Comparison of ENCODE assay signal across 10 mouse cellular contexts in genomic region chr15:31296882-31297776, GRCm38 (mm10).
DNase-seq lines count a peak whose midpoint lies in the region; ATAC-seq and TF ChIP-seq lines count a peak whose summit lies in the region.
"Had no signal": no experiment of that assay in that cellular context is flagged by ENCODE, and none has a peak within 500 bp of the region (broad histone marks: within the 10 kb centered on the region; RNA-seq: fewer than 3 reads in every experiment).

No protein-coding gene starts in this region.

- no peak overlapping the region for H3K27ac ChIP-seq in kidney, embryonic 15.5 days
- no peak overlapping the region for H3K27ac ChIP-seq in kidney, adult 2 months (ENCODE audit: insufficient read depth, low read depth, low read length)
- no peak overlapping the region for H3K27ac ChIP-seq in embryonic facial prominence, embryonic 11.5 days (replicated peaks; ENCODE audit: low read depth, low read length)
- H3K27ac ChIP-seq in hindbrain, embryonic 15.5 days (replicated peaks), result no peak overlapping the region
- H3K27ac ChIP-seq in neural tube, embryonic 12.5 days, result no peak overlapping the region
- H3K27ac ChIP-seq: liver, embryonic 13.5 days had no signal

- WGBS in kidney, embryonic 15.5 days, result 14% methylated on average over 40 of the region's 40 CpGs
- WGBS in kidney, adult 2 months, result 51% methylated on average over 40 of the region's 40 CpGs
- WGBS in embryonic facial prominence, embryonic 11.5 days, result 5% methylated on average over 40 of the region's 40 CpGs
- 7% methylated on average over 40 of the region's 40 CpGs for WGBS in hindbrain, embryonic 15.5 days
- WGBS in neural tube, embryonic 12.5 days, result 8% methylated on average over 40 of the region's 40 CpGs

- DNase-seq in kidney, adult 2 months, result no peak
- no peak for DNase-seq in embryonic facial prominence, embryonic 11.5 days (ENCODE audit: low spot score)
- no peak for DNase-seq in adrenal gland, postnatal 36 days
- no peak for DNase-seq in gastrocnemius, adult 8-10 months (ENCODE audit: low spot score in 2 of 2)
- DNase-seq in layer of hippocampus, adult 9-10 months (ENCODE audit: low spot score), result no peak
- DNase-seq: liver, embryonic 13.5 days had no signal

- peak overlapping the region; percentile 57 for H3K4me2 ChIP-seq in kidney, embryonic 15.5 days
- peak overlapping the region; percentile 44 for H3K4me2 ChIP-seq in embryonic facial prominence, embryonic 11.5 days (ENCODE audit: low read depth, low read length)
- H3K4me2 ChIP-seq in hindbrain, embryonic 15.5 days, result peak overlapping the region; percentile 78
- peak overlapping the region; percentile 60 for H3K4me2 ChIP-seq in neural tube, embryonic 12.5 days (replicated peaks)
- H3K4me2 ChIP-seq: liver, embryonic 13.5 days had no signal

- TF ChIP-seq POLR2A in kidney, adult 2 months (IDR thresholded peaks at IDR 0.05; ENCODE audit: low read depth, low read length), result no peak

- H3K9me3 ChIP-seq in kidney, embryonic 15.5 days (replicated peaks), result no peaks in the 10 kb centered on the region
- H3K9me3 ChIP-seq in embryonic facial prominence, embryonic 11.5 days (replicated peaks; ENCODE audit: control insufficient read depth, low read length), result no peaks in the 10 kb centered on the region
- H3K9me3 ChIP-seq in hindbrain, embryonic 15.5 days, result no peaks in the 10 kb centered on the region
- no peaks in the 10 kb centered on the region for H3K9me3 ChIP-seq in neural tube, embryonic 12.5 days
- H3K9me3 ChIP-seq: liver, embryonic 13.5 days had no signal

- peaks cover 47% of the 10 kb centered on the region for H3K27me3 ChIP-seq in kidney, embryonic 15.5 days
- H3K27me3 ChIP-seq in kidney, adult 2 months (replicated peaks; ENCODE audit: control insufficient read depth, insufficient read depth, low read length), result no peaks in the 10 kb centered on the region
- peaks cover 8% of the 10 kb centered on the region for H3K27me3 ChIP-seq in embryonic facial prominence, embryonic 11.5 days (ENCODE audit: control insufficient read depth, insufficient read depth, low read length)
- peaks cover 9% of the 10 kb centered on the region; the same call in 1 of the 2 replicates for H3K27me3 ChIP-seq in hindbrain, embryonic 15.5 days
- peaks cover 30% of the 10 kb centered on the region for H3K27me3 ChIP-seq in neural tube, embryonic 12.5 days (replicated peaks)

- H3K9ac ChIP-seq in kidney, embryonic 15.5 days, result no peak overlapping the region
- H3K9ac ChIP-seq in embryonic facial prominence, embryonic 11.5 days (replicated peaks; ENCODE audit: low read length), result peak overlapping the region; percentile 43
- H3K9ac ChIP-seq in hindbrain, embryonic 15.5 days, result peak overlapping the region; percentile 41; the same call in 1 of the 2 replicates
- H3K9ac ChIP-seq in neural tube, embryonic 12.5 days, result peak overlapping the region; percentile 26; the same call in 1 of the 2 replicates
- H3K9ac ChIP-seq: liver, embryonic 13.5 days had no signal

- no peak for TF ChIP-seq CTCF in kidney, adult 2 months (conservative IDR thresholded peaks at IDR 0.05; ENCODE audit: insufficient read depth, insufficient read length, low read depth, low read length)

- H3K36me3 ChIP-seq in kidney, embryonic 15.5 days, result no peaks in the 10 kb centered on the region
- no peaks in the 10 kb centered on the region for H3K36me3 ChIP-seq in kidney, adult 2 months (ENCODE audit: control insufficient read depth, insufficient read depth, low read length)
- no peaks in the 10 kb centered on the region for H3K36me3 ChIP-seq in embryonic facial prominence, embryonic 11.5 days (replicated peaks; ENCODE audit: control insufficient read depth, insufficient read depth, low read depth, low read length)
- H3K36me3 ChIP-seq in hindbrain, embryonic 15.5 days, result no peaks in the 10 kb centered on the region
- H3K36me3 ChIP-seq in neural tube, embryonic 12.5 days, result no peaks in the 10 kb centered on the region
- H3K36me3 ChIP-seq: liver, embryonic 13.5 days had no signal

- peak overlapping the region; percentile 30 for H3K4me3 ChIP-seq in kidney, embryonic 15.5 days (replicated peaks)
- no peak overlapping the region for H3K4me3 ChIP-seq in kidney, adult 2 months (ENCODE audit: insufficient read depth, low read depth, low read length)
- peak overlapping the region; percentile 21 for H3K4me3 ChIP-seq in embryonic facial prominence, embryonic 11.5 days (ENCODE audit: low read depth, low read length)
- H3K4me3 ChIP-seq in hindbrain, embryonic 15.5 days, result peak overlapping the region; percentile 38
- H3K4me3 ChIP-seq in neural tube, embryonic 12.5 days, result peak overlapping the region; percentile 27
- H3K4me3 ChIP-seq: liver, embryonic 13.5 days; myocyte had no signal

- peak; percentile 35; the same call in 1 of the 2 replicates for ATAC-seq in kidney, embryonic 15.5 days (replicated peaks; ENCODE audit: low FRiP score)
- ATAC-seq in embryonic facial prominence, embryonic 11.5 days (replicated peaks; ENCODE audit: insufficient number of reproducible peaks, low FRiP score, low TSS enrichment, low read depth), result no peak
- ATAC-seq in hindbrain, embryonic 15.5 days (ENCODE audit: low FRiP score, low read depth), result peak; percentile 57
- peak; percentile 21 for ATAC-seq in neural tube, embryonic 12.5 days (ENCODE audit: low FRiP score, low read depth)

- peaks cover 34% of the 10 kb centered on the region for H3K4me1 ChIP-seq in kidney, embryonic 15.5 days
- no peaks in the 10 kb centered on the region; the same call in 1 of the 2 replicates for H3K4me1 ChIP-seq in kidney, adult 2 months (ENCODE audit: control insufficient read depth, insufficient read depth, low read length)
- 0 out of 2 replicates have a peak, but pooled peaks cover 2% of the 10 kb centered on the region for H3K4me1 ChIP-seq in embryonic facial prominence, embryonic 11.5 days (ENCODE audit: control insufficient read depth, insufficient read depth, low read length)
- peaks cover 26% of the 10 kb centered on the region for H3K4me1 ChIP-seq in hindbrain, embryonic 15.5 days (replicated peaks)
- H3K4me1 ChIP-seq in neural tube, embryonic 12.5 days, result peaks cover 20% of the 10 kb centered on the region
- H3K4me1 ChIP-seq: liver, embryonic 13.5 days had no signal
